Mouse (Mus musculus): ENCODE data around the gene Asf1a.
"Not testable (repeated sequence)": the region's sequence is repeated elsewhere in the genome, so short reads cannot be mapped to it uniquely, and the experiment has no call there.

Asf1a gene

DNA sequence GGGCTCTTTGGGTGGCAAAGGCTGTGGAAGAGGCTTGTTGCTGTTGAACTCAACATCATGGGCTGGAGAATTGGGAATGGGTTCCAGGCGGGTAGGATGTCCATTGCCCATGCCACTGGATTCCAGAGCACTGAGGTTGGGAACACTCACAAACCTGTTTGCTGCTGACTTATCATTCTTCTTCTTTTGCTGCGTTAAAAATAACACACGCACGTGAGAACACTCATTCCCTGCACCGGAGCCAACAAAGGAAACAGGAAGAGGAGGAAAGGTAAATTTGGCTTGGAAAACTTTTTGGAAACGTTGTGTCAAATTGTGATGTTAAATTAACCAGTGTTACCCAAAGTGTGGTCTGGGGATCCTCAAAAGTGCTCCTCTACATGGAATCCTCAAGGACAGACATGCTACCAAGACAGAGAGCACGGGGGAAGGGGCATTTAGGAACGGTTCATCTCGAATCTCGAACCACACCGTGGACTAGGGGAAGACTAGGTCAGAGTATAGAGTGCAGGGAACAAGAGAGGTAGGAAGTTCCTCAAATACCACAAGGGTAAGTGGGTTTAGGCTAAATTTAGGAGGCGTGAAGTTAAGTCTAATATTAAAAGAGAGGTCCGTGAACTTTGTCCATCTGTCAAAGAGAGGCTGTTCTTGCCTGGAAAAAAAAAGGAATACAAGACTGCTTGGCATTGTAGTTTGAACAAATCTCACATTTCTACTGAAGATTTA is 38.9 kb downstream of the Asf1a start:
- no peak for DNase-seq (ENCODE audit: low spot score in 2 of 2)

DNA sequence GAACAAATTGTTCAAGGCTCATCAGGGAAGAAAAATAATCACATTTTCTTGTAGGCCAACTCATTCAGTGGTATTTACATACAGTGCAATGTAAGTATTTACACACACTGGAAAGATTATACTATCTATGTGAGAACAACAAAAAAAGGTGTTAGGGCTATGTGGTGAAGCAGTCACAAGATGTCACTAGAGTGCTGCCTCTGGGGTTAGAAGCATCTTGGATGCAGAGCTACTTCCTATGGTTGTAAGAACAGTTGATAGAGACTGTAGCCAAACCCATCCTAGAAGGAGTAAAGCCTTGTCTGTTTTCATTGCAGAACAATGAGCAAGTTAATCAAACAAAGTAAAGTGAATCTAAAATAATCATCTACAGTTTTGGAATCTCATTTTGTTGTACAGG is 45.0 kb downstream of the Asf1a start:
- DNase-seq (ENCODE audit: low spot score in 2 of 2) = no peak

DNA sequence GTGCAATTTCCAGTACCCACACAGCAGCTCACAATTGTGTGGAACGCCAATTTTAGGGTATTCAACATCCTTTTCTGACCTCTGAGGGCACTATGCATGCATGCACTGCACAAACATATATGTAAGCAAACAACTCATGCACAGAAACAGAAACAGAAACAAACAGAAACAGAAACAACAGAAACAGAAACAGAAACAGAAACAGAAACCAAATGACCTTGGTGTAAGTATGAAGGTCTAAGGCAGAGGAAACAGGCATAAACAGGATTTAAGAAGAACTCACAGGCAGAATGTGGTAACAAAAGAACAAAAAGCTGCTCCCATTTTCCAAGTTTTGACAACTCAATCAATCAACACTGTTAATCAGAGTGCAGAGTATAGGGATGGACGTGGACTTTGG is 54.1 kb downstream of the Asf1a start:
- DNase-seq (ENCODE audit: low spot score in 2 of 2) = no peak

DNA sequence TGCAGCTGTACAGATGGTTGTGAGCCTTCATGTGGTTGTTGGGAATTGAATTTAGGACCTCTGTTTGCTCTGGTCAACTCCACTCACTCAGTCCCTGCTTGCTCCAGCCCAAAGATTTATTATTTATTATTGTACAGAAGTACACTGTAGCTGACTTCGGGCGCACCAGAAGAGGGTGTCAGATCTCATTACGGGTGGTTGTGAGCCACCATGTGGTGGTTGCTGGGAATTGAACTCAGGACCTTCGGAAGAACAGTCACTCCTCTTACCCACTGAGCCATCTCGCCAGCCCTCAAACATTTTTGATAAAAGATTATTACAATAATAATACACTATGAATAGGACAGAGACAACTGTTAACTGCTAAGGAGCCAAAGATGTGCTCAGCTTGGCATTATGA is 57.7 kb downstream of the Asf1a start:
- not testable (repeated sequence) for DNase-seq (ENCODE audit: low spot score in 2 of 2)
